Mouse (Mus musculus) mesoderm, embryonic 11.5 days (tissue): ENCODE results near the gene Ghrhr.

Experiments used
- DNase-seq: peaks from one replicate; pipeline ENCODE4 v3.0.0-alpha.2; 2012; ENCODE audit warnings: low read depth, low spot score

Gene Ghrhr

DNA sequence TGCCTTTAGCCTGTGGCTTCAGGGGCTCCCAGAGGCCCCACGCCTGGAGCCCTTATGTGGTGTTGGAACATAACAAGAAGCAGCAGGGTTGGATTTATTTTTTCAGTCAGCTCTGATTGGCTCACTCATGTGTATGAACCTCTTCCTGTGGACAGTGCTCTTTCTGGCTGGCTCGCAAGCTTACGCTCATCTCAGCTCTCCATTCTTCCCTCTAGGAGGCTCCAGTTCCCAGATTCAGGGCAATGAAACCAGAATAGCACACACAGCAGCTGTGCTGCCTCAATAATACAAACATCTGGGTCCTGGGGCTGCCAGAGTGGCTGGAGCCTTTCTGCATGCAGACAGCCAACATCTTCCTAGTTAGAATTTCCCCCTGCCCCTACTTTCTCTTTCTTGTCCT is 20.1 kb downstream of the Ghrhr start:
- no peak for DNase-seq

DNA sequence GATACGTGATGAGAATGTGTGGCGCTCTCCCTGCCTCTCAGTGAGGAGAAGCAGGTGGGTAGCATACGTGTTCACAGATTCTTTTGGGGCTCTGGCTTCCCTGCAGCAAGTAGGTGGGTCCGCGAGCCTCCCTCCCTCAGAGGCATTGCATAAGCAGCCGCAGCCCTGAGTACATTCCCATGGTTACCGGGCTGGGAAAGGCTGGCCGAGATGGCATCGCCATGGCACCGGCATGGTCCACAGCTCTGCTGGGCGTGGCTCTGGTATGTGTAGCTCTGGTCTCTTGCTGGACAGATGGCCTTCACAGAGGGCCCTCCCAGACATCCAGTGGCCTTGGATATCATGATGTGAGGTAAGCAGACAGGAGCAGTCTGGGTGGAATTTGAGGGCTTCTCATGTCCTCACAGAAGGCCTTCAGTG is 20.5 kb downstream of the Ghrhr start:
- DNase-seq: no peak

DNA sequence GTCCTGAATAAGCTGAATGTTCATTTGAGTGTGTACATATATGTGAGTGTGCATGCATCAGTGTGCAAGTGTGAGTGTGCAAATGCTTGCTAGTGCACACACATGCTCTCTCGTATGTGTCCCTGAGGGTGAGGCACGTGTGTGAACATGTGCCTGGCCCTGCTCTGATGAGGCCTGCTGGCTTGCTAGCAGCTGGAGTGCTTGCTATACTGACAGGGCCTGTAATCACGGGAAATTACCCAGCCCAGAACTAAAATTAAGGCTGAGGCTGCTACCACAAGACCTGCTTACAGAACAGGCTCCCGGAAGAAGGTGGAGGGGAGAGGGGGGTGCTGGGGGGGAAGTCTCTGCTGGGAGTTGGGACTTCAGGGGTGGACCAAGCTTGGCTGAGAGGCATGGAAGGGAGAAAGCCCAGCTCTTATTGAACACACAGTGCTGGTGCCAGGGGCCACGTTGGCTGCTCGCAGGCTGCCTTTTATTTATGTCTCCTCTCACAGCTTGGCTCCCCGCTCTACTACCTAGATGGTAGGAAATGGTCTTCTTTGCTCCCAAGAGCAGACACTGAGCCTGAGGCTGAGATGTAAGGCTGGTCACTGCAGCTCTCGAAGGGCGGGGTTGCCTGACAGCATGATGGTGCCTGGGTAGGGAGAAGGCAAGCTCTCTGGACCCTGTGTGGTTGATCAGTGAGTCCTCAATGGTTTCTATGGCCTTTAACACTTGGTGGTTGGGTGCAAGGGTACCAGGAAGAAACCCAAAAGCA is 23.0 kb downstream of the Ghrhr start:
- no peak for DNase-seq

DNA sequence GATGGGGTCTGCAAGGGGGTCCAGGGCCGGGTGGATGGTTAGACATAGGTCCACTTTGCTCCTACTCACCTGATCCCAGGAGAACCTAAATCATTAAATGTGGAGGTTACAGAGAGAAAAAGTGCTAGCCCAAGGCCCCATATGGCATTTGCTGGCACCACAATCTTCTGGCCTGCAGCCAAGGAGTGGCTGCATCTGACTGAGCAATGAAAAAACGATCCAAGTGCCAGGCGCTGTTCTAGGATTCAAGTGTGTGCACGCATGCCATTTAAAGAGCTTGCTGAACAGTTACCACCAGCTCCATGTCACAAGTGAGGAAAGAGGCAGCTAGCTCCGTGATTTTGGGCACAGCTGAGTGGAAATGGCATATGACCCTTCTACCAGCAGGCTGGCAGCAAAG is 23.8 kb downstream of the Ghrhr start:
- DNase-seq: no peak

DNA sequence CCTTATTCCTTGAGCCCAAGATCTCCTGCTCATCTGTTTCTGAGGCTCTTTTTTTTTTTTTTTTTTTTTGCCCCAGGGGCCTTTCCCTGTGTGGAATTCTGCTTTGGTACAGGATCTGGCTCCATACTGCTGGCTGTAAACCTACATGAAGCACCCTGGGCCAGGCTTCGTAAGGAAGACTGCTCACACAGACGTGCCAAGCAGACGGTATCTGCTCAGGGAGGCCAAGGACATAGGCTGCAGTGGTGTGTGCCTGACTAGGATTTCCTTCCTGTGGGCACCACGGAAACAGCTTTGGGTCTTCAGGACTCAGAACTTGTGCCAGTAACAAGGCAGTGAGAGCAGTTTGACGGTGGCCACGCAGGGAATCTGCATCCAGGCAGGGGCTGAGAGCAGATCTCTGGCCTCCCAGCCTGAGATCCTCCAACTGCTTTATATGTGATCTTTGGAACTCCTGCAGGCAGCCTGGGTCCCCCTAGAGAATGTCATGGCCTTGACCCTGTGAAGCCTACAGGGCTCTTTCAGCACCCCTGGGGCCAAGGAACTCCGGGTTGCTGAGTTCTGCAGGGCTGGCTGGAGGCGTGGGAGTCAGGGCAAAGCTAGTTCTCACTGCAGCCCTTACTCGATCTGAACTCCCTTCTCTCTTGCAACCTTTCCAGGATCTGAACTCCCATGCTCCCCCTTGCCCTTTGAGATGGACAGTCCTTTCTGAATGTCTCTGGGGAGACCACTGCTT is 26.1 kb downstream of the Ghrhr start:
- no peak for DNase-seq

DNA sequence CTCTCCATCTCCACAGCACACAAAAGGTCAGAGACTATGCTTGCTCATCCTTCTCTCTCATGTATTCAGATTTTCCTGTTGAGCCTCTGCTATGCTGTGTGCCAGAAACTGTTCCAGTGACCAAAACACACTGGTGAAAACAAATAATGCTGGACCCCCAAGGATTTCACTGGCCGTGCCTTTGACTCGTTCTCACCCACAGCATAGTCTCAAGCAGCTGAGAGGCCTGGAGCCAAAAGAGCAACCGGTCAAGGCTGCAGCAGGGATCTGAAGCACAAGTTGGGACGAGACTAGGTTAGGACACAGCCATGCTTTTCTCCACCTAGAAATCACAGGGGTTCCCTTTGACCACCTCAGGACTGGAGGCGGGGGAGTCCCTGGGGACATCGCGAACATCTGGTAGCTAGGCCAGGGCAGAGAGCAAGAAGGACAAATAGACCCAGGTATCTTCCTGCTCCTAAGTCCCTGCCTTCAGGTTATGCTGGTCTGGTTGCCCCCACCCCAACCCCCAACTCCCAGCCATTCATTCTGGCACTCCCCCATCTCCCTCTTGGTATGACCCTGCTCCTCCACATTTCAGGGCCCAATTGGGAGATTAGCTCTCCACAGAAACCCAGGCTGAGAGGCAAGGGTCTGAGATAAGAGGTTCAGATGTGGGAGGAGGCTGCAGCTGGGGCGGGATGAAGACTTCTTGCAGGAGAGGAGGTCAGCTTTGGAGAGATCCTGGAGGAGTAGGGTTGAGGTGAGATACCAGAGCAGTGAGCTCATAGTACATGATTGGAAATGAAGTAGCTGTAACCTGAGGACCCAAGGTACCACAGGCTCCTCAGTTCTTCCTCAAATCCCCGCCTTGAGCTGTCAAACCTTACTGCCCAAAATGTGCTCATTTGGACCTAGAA is 27.6 kb downstream of the Ghrhr start:
- DNase-seq: no peak

DNA sequence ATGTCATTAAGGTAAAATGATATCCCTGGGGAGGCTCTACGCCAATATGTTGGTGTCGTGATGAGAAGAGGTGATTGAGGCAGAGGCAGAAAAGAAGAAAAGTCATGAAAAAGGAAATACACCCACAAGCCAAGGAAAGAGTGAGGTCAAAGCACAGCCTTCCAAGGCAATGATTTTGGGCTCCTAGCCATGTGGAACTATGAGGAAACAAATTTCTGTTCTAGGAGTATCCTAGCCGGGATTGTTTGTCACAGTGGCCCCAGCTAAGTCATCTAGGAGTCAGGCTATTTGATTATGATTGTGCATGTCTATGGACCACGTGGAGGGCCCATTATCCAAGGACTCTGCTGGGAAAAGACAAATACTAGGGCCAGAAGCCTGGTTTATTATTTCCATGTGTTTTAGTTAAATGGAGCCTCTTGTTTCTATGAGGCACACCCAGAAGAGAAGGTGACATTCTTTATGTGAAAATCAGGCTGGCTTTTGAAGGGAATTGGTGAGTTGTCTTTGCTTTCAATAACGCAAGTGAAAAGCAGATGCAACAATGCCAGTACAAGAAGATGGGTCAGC is 28.4 kb downstream of the Ghrhr start:
- DNase-seq: no peak

DNA sequence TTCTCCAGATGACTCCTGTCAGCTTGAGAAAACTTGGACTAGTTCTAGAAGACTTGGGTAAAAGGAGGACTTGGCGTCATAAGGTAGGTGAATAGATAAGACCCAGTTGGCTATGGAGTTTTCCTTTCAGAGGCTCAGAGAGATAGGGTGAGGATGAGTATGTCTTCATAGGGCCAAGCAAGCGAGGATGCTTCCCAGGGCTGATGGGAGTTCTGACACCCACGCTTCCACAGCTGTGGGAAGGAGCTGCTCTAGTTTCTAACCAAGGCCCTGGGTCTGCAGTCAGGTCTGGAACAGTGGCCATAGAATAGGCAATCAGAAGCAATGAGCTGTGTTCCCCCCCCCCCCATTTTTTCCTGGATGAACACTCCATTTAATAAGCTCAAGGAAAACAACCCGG is 31.2 kb downstream of the Ghrhr start:
- no peak for DNase-seq

DNA sequence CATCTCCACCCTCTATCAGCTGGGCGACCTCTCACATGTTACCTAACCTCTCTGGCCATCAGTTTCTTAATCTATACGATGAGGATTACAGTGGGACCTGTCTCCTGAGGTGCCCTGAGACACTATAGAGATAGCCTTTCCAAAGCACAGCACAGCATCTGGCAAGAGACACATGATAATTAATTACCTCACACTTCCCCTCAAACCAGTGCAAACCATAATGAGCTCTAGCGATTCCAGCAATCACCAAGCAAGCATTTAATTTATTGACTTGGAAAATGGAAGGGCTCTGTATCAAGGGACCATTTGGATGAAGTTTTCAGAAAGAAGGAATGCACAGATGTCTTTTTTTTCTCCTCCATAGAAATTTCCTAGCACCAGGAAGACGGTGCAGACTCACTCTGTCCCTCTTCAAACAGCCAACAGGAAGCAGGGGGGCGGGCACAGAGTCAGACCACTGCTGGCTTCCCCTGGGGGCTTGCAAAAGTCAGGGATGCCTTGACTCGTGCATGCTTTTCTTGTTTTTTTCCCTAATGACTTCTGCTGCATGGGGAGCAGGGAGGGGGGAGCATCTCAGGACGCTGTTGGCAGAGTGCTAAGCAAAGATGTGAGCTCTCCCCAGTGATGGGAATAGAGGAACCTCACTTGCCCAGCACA is 34.2 kb downstream of the Ghrhr start:
- DNase-seq: no peak

DNA sequence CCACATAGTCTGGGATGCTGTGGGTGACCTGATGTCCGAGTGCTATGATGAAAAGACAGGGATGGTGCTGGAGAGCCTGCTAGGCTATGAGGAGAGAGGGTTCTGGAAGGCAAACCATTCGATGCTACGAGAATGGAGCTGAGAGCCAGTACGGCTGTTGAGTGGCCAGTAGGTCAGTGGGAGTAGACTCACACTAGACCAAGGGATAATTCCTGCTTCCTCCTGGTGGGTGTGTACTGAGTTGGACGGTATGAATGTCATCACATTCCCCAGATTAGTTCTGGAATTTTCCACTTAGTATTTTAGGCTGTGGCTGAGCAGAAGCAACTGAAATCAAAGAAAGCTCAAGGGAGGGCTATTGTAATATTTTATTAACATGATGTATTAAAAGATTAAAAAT is 34.9 kb downstream of the Ghrhr start:
- no peak for DNase-seq

DNA sequence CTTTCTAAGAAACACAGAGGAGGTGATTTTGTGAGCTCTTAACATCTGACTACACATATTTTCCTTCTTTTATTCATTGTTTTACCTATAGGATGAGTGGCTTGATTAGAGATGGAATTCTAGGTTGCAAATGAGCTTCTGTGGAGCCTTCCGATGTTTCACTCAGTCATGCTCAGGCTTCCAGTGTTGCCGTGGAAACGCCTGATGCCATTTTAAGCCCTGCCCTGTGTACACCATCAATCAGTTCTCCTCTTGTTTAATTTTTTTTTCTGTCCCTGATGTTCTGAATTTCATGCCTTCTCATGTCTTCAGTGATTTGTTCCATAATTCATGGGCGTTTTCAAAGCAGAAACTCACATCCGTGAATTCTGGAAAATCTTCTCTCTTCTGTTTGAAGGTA is 40.1 kb downstream of the Ghrhr start:
- peak; percentile 54 for DNase-seq

DNA sequence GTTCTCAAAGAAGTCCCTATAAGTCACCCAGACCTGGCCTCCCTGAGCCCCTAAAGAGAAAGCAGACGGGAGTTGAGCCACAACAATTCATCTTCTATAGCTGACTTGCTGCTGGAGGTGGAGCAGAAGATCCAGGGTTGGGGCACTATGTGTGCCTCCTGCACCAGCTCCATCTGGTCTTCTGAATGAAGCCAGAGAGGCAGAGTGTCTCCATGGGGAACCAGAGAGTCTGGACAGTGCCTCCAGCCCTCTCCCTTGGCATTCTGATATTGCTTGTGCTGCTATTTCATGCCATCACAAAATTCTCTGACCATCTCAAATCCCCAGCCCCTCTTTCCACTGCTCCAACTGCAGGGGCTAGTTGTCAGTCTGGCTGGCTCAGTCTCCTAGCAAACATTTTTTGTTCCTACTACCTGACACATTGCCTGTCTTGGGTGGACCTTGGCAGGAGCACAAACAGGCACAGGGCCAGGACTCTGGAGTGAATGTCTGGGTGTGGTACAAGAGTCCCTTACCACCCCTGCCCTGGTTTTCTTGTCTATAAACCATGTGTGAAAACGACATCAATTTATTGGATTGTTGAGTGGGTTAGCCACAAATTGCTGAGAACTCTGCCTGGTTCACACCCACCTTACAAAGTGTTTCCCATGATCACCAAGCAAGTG is 42.8 kb downstream of the Ghrhr start:
- DNase-seq: no peak

DNA sequence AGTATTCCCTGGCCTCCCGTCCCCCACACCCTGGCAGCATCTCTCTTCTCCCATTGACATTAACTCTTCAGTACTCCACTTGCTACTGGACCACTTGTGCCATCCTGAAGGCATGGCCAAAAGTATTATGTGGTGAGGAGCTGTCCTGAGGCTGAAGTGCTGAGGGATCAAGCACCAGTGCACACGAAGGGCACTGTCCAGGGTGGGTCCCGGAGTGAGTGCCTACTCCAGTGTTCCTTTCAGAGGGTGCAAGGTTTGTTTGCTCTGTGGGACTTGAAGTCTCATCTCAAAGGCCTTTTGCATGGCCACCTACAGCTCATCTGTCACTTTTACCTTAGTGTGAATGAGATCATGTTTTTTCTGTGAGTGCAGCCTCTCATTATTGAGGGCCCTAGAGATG is 44.3 kb downstream of the Ghrhr start:
- no peak for DNase-seq

DNA sequence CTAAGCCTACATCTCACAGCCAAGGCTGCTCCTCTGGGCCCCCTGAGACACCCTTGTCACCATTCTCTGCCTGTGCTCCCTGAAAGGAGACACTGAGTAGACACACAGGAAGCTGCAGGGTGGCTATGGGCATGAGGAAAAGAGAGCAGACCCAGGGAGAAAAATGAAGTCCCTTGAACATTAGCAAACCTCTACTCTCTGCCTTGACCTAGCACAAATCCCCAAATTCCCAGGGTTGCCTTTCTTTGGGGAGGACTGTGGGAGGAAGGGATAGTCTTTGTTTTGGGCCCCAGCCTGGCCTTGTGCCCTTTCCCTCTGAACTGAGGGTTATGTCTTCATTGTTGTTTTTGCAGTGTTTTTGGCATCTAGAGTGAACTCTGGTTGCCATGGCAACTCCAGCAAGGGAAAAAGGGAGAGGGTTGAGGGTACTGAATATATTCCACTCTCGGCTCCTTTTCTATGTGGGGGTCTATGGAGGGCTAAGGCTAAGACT is 44.8 kb downstream of the Ghrhr start:
- peak; percentile 57 for DNase-seq

DNA sequence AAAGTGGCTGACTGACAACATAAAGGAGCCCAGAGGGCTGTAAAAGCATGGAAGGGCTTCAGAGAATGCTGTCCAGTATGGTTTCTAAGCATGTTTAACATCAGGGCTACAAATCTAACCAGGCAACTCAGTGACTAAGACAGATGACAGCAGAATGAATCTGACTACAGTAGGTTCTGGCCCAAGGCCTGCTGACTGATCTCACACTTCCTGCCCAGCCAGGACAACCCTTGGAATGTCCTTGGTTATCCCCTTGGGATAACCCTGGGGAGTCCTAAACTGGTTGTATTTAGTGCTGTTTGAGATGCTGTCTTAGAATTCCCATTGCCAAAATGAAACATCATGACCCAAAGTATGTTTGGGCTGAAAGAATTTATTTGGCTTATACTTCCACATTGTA is 56.0 kb downstream of the Ghrhr start:
- no peak for DNase-seq

DNA sequence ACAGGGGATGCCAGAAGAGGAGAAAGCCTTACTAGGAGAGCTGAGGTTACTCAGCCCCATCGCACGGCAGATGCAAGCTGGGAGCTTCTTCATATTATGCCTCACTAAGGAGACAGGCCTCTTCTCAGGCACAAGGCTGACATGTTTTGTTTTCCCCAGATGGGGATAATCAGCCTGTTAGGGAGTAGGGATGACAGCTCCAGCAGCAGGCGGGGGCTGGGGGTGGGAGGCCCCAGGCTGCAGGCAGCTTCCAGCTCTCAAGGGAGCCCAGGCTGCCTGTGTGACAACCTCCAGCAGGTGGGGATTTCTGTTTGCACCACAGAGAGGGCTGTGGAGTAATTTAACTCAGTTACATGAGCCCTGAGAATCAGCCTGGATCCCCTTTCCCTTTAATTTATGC is 58.3 kb downstream of the Ghrhr start:
- DNase-seq: peak; percentile 39

DNA sequence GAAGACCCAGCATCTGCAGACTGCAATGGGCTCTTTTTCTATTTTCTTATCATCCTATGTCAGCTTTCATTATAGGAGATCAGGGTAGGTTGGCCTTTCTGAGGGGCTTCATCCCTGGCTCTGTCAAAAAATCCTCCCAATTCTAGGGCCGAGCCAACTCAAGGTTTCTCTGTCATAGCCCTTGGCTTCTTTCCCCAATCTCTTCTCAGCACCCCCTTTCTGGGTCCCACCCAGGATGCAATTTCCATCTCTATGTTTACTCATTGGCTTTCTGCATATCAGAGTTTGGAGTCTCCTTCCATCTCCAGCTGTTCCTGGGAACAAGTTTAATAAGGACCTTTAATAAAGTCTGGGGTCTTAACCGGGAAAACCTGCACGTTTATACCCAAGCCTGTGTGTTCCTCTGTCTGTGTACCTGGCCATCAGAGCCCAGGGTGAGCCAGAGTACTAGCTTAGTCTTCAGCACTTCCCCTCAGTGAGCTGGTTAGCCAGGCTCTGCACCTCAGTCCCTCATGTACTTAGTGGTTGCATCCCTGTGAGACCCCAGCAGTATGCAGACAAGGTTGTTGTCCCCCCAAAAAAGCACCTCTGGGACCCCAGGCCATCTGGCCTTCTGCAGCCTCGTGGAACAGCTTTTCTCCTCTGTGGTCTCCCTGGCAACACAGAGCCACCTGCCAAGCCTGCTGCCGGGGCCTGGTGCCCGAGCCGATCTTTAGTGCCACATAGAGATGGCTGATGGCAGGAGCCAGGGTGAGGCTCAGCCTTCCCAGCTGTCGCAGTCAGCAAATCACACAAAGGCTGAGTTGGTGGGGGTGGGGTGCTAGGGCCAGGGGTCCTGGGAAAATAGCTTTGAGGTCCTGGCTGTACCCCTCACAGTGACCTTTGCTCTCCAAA is 59.4 kb downstream of the Ghrhr start:
- peak; percentile 37 for DNase-seq

DNA sequence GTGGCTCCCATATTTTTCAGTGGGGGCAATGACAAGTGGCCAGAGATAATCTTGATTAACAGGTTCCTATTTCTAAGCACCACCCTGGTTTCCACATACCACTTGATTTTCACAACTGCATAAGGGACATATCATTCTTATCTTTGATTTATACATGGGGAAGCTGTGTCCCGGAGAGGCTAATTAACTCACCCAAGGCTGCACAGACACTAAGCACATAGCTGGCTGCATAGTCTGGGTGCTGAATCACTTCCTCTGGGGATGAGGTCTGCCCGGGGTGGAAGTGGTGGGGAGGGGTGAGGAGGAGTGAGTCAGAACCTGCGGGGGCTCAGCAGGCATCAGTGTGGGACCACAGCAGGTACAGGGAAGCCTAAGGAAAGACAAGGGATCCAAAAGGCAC is 61.8 kb downstream of the Ghrhr start:
- no peak for DNase-seq
